Mouse (Mus musculus) spleen, postnatal 0 days (tissue): ENCODE measurements around the gene Arpc1b. TPM values are rescaled to one million over a fixed set of nuclear protein-coding genes. Genes with fewer than 3 reads are reported as not detected.

Experiments
- polyA plus RNA-seq: library from polyadenylated mRNA; unstranded; fragments of >200 nt; fragmentation: Nextera tagmentation; extraction: Ambion mirVana; gene quantifications from 2 replicates; pipeline ENCODE4 v1.2.1, GENCODE M21; 2015

Gene Arpc1b
- 274 and 374 TPM in 2 replicates for polyA plus RNA-seq

DNA sequence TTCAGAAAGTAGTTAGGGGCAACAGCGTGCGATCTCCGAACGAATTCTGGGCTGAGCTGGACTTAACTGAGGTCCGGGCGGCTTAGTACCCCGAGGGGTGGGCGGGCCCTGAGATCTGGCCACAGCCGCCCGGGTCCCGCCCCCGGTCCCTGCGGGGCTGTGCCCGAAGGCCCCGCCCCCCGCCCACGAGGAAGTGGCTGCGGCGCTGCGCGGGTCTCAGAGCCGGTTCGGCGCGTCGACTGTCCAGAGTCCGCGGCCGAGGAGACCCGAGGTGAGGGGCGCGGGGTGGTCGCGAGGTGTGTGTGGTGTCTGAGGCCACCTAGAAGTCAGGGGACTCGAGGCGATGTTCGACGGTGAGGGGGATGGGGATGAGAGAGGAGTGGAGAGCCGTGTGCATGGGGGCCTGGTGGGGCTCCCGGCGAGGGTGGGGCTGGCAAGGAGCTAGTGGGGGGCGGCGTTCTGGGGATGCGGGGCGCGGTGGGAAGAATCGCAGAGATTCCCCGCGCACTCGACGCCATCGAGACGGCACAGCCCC is at the start of gene Arpc1b:
TSS of gene Arpc1b (plus strand) at position 145 of the 535 bp plus-strand sequence.

DNA sequence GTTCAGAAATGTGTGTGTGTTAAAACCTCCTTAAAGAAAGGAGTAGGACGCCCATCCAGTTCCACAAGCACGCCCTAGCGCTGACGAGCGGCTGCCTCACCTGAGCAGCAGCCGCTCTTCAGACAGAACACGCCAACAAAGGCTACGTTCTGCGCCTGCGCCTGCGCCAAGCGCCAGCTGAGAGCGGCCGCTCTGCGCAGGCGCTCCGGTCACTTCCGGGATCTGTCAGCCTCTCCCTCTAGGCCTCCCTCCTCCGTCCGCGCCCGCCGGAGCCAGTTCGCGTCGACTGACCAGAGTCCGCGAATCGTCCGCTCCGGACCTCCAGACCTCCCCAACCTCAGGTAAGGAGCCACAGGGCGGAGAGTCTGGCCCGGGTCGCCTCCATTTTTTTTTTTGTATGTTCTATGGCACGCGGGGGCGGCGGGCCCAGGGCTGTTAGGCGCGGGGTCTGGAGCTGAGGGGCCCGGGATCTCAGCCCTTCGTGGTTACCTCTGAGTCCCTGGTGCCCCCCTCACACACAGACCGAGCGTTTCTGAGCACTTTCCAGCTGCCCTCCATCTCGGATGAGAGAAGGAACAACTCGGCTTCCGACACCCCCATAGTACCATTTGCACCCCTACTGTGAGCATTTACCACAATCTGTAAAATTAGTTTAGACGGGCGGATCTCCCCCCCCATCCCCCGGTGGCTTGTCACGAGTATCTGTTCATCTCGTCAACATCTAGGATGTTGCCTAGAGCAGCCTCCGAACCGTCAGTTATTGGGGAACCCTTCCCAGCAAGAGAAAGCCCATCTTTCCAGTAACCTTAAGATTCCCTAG is 30.2 kb upstream of the Arpc1b start, which contains the start of the genes Arpc1a and Kpna7:
TSS of gene Arpc1a (plus strand) at position 199 of the 820 bp plus-strand sequence.
TSS of gene Kpna7 (minus strand) at position 399 of the 820 bp plus-strand sequence.

DNA sequence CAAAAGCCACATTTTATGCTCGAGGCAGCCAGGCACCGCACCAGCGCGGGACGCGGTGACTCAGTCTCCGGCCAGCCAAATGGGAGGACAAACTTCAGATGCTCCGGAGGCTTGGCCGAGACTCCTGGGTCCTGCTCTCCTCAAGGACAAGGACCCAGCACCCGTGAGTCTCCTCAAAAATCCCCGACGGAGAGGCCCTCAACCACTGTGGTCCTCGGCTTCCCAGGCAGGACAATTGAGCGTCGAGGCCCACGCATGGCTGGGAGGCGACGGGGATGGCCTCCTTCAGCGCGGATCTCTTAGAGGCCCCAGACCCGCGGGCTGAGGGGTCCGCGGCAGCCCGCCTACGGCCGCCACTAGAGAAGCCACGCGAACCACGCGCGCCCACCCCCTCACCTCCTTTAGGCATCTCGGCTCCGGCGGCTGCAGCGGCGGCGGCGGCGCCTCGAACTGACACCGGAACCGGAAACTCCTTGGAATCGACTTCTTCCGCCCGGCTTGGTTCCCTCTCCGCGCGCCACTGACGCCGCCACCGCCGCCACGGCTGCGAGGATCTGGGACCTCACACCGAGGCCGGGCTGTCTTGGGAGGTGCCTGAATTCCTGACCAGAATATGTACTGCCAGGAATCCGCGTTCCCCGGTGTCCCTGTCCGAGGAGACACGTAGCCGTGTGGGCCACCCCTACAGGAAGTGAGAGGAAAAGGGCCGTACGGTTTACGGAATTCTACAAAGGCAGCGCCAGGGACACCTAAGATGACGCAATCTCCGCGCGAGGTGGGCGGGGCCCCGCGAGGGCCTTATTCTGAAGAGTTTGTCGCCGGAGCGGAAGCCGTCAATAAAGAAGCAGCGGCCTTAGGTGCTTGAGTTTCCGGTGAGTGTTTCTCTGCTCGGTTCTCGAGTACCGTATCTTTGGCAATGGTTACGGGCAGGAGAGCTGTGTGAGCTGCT is 25.8 kb downstream of the Arpc1b start, which contains the start of the genes Pdap1 and Bud31:
TSS of gene Pdap1 (minus strand) at position 668 of the 949 bp plus-strand sequence.
TSS of gene Bud31 (plus strand) at position 792 of the 949 bp plus-strand sequence.

DNA sequence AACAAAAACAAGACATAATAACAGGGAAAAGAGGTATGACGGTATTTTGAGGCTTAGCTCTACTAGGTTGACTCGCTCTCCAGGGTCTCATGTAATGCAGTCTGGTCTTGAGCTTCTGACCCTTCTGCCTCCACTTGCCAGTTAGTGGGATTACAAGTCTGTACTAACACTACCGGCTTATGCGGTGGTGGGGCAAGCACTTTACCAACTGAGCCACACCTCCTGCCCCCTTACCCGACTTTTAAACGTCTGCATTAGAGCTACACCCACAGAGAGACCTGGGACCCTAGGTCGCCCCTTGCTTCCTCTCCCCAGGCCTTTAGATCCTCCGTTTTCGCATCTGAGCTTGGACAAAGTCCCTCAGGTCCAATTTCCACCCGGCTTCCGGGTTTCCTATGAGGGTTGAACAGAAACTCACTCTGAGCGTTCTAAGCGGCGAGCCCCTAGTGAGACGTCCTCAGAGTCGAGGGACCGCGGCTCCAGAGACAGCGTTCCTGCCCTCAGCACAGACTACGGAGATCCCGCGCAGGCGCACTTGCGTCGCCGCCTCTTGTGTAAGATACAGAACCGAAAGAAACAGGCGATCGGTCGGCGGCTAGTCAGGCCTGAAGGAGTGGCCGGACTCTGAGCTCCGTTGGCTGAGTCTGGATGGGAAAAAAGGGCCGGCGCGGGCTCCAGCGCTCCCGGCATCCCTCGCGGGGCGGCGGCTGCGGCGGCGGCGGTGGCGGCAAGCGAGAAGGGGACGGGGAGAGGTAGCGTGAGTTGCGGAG is 52.7 kb downstream of the Arpc1b start, which contains the start of the genes Ptcd1 and Cpsf4:
TSS of gene Ptcd1 (minus strand) at position 573 of the 770 bp plus-strand sequence.
TSS of gene Cpsf4 (plus strand) at position 678 of the 770 bp plus-strand sequence.

Other genes starting within 250 kb of the Arpc1b start
- 4.6 and 5.1 TPM in 2 replicates for gene Smurf1, start 148.4 kb upstream of the Arpc1b start, polyA plus RNA-seq
- not detected in 2 replicates for gene Gm4871, start 81.5 kb upstream of the Arpc1b start, polyA plus RNA-seq
- not detected in 2 replicates for gene 1700018F24Rik, start 71.2 kb upstream of the Arpc1b start, polyA plus RNA-seq
- 79.3 and 80.8 TPM in 2 replicates for gene Arpc1a, start 30.4 kb upstream of the Arpc1b start, polyA plus RNA-seq
- gene Kpna7, start 30.2 kb upstream of the Arpc1b start, polyA plus RNA-seq = not detected in 2 replicates
- gene Pdap1, start 26.0 kb downstream of the Arpc1b start, polyA plus RNA-seq = 69.3 and 76.8 TPM in 2 replicates
- gene Bud31, start 26.1 kb downstream of the Arpc1b start, polyA plus RNA-seq = 146 and 156 TPM in 2 replicates
- gene Ptcd1, start 52.9 kb downstream of the Arpc1b start, polyA plus RNA-seq = 7.5 and 8.8 TPM in 2 replicates
- gene Cpsf4, start 53.0 kb downstream of the Arpc1b start, polyA plus RNA-seq = 33.3 and 37.0 TPM in 2 replicates
- gene Atp5j2, start 77.8 kb downstream of the Arpc1b start, polyA plus RNA-seq = 350 and 356 TPM in 2 replicates
- 8.8 and 8.9 TPM in 2 replicates for gene Zkscan14, start 87.7 kb downstream of the Arpc1b start, polyA plus RNA-seq
- gene Zkscan5, start 90.3 kb downstream of the Arpc1b start, polyA plus RNA-seq = 3.9 and 4.1 TPM in 2 replicates
- 18.8 and 19.9 TPM in 2 replicates for gene Zfp655, start 117.5 kb downstream of the Arpc1b start, polyA plus RNA-seq
- gene Zscan25, start 166.3 kb downstream of the Arpc1b start, polyA plus RNA-seq = 0.30 and 0.46 TPM in 2 replicates
- gene Cyp3a57, start 231.1 kb downstream of the Arpc1b start, polyA plus RNA-seq = not detected in 2 replicates